Mouse (Mus musculus) limb, embryonic 15.5 days (tissue): ENCODE data around the gene Tcf7l2. TPM values are rescaled to one million over a fixed set of nuclear protein-coding genes. Genes with fewer than 3 reads are reported as not detected.
A peak's percentile ranks its signal among the peaks of the same experiment; 100 is the strongest.

Experiments used
- ATAC-seq: fragments of 200-750 bp; cut with Nextera tagmentation; 2 replicates; pipeline ENCODE4 v1.8.0; 2017; ENCODE audit warnings: low read depth, moderate TSS enrichment; ENCODE audit not compliant: insufficient number of reproducible peaks, low FRiP score, low TSS enrichment
- H3K27ac ChIP-seq: fragments of 300-500 bp; sonication (generic); 2 replicates; pipeline ENCODE4 v1.5.1; 2015; ENCODE audit warnings: moderate library complexity, mild to moderate bottlenecking, inconsistent platforms
- H3K27me3 ChIP-seq: fragments of 300-500 bp; sonication (generic); 2 replicates; pipeline ENCODE4 v1.6.1; 2015; ENCODE audit warnings: inconsistent platforms
- H3K36me3 ChIP-seq: fragments of 300-500 bp; sonication (generic); 2 replicates; pipeline ENCODE4 v1.6.1; 2015; ENCODE audit warnings: inconsistent platforms
- H3K4me1 ChIP-seq: fragments of 300-500 bp; sonication (generic); 2 replicates; pipeline ENCODE4 v1.6.1; 2015; ENCODE audit warnings: inconsistent platforms
- H3K4me2 ChIP-seq: fragments of 300-500 bp; sonication (generic); 2 replicates; pipeline ENCODE4 v1.6.1; 2015; ENCODE audit warnings: mild to moderate bottlenecking, inconsistent platforms
- H3K4me3 ChIP-seq: fragments of 300-500 bp; sonication (generic); 2 replicates; pipeline ENCODE4 v1.5.1; 2015; ENCODE audit warnings: mild to moderate bottlenecking, inconsistent platforms
- H3K9ac ChIP-seq: fragments of 300-500 bp; sonication (generic); 2 replicates; pipeline ENCODE4 v1.6.1; 2015; ENCODE audit warnings: inconsistent platforms
- H3K9me3 ChIP-seq: fragments of 300-500 bp; sonication (generic); 2 replicates; pipeline ENCODE4 v1.6.1; 2016; ENCODE audit warnings: inconsistent platforms
- WGBS: fragments of 180-500 bp; shearing (Covaris S2); methylation state at CpG from one replicate; pipeline ENCODE4 v1.1.7; 2015; 5-methylcytosine and 5-hydroxymethylcytosine counted together
- polyA plus RNA-seq: library from polyadenylated mRNA; unstranded; fragments of >200 nt; fragmentation: Nextera tagmentation; extraction: Ambion mirVana; gene quantifications from 2 replicates; pipeline ENCODE4 v1.2.1, GENCODE M21; 2015

Tcf7l2 gene
- polyA plus RNA-seq, 1 experiment from 2014 or later: 90.5 TPM

DNA sequence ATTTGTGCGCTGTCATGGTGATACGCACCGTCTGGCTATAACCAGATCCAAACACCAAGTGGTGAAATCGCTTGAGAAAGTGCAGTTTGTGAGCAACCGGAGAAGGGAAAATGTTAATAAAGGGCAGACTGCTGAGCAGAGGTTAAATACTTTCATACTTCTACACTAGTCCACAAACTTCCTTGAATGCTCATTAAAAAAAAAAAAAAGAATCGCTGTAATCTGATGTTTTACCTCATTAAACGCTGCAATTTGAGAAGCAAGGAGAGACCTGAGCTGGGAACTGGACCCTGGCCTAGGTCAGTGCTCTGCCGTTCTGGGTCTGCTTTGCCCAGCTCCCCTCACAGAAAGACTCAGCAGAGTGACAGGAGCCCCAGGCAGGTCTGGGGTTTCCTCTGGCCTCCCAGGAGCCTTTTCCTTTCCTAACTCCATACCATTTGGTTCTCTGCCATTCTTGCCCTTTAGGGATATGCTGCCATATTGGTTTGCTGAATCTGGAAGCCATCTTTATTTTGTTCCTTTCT lies 33.5 kb upstream of the Tcf7l2 start:
- no peak for ATAC-seq
- Histone ChIP-seq H3K36me3 (no peaks in the 10 kb centered on the region), H3K4me1 (no peaks in the 10 kb centered on the region), H3K27ac (no peak overlapping the region), H3K9ac (no peak overlapping the region), H3K4me3 (no peak overlapping the region), H3K27me3 (no peaks in the 10 kb centered on the region), H3K9me3 (no peaks in the 10 kb centered on the region), H3K4me2 (no peak overlapping the region)
- 43% methylated on average over 8 of the region's 8 CpGs for WGBS

DNA sequence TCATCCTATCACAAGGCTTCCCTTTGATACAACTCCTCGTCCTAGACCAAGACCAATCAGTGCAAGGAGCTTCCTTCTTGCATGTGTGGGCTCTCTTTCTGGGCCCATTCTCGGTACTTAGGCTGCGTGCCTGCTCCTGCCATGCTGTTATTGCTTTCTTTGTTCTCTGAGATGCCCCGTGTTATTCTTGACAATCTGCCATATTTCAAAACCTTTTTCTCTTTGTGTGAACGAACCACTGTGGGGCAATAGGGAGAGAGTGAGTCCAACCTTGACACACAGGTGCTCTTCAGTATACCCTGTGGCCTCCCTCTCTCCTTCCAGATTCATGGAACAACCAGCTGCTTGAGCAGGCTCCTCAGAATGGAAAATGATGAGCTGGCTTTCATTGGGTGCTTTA lies 30.8 kb upstream of the Tcf7l2 start:
- Histone ChIP-seq H3K36me3 (no peaks in the 10 kb centered on the region), H3K27ac (no peak overlapping the region), H3K9me3 (no peaks in the 10 kb centered on the region), H3K4me3 (no peak overlapping the region), H3K4me2 (no peak overlapping the region), H3K9ac (no peak overlapping the region), H3K4me1 (no peaks in the 10 kb centered on the region), H3K27me3 (no peaks in the 10 kb centered on the region)
- ATAC-seq: no peak
- 73% methylated on average over 5 of the region's 5 CpGs for whole genome bisulfite sequencing

DNA sequence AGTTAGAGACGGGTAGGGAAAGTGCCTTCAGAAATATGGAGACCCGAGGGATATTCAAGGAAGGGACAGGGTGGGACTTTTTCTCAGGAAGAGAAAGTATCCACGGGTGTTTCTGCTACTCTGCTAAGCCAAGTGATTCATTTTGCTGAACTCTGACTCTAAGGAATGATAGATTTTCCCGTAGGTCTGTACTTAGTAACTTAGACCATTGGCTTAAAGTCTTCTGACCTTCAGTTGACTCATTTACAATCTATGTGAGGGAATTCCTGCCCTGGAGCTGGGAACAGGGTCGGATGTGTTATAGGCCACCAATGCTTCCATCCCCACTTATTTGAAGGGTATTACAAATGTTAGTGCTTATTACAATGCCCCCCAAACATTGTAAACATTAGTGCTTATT lies 29.9 kb upstream of the Tcf7l2 start:
- 72% methylated on average over 5 of the region's 5 CpGs for WGBS
- H3K9me3 ChIP-seq: no peaks in the 10 kb centered on the region
- no peak overlapping the region for H3K9ac ChIP-seq
- H3K36me3 ChIP-seq: no peaks in the 10 kb centered on the region
- H3K4me3 ChIP-seq: no peak overlapping the region
- H3K4me2 ChIP-seq: no peak overlapping the region
- no peak for ATAC-seq
- H3K4me1 ChIP-seq: no peaks in the 10 kb centered on the region
- no peaks in the 10 kb centered on the region for H3K27me3 ChIP-seq
- no peak overlapping the region for H3K27ac ChIP-seq

DNA sequence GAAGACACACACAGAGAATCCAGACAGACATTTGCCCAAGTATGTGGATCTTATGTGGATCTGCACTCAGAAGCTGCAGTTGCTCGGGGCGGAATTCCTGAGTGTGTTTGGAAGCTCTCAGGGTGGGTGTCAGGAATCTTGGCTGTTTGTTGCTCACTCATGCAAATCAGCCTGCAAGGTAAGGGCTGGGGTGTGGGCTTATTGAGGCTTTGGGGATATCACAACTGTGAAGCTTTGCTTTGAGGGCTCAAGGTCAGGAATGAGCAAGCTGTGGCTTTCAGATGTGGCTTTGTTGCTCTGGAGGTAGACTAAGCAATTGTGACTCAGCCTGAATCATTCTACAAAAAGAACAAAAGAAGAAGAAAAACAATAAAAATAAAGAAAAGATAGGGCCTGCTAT lies 28.9 kb upstream of the Tcf7l2 start:
- Histone ChIP-seq H3K27me3 (no peaks in the 10 kb centered on the region), H3K4me3 (no peak overlapping the region), H3K27ac (no peak overlapping the region), H3K4me1 (no peaks in the 10 kb centered on the region), H3K9ac (no peak overlapping the region), H3K4me2 (no peak overlapping the region), H3K9me3 (no peaks in the 10 kb centered on the region), H3K36me3 (no peaks in the 10 kb centered on the region)
- no peak for ATAC-seq
- WGBS: 85% methylated on average over 2 of the region's 2 CpGs

DNA sequence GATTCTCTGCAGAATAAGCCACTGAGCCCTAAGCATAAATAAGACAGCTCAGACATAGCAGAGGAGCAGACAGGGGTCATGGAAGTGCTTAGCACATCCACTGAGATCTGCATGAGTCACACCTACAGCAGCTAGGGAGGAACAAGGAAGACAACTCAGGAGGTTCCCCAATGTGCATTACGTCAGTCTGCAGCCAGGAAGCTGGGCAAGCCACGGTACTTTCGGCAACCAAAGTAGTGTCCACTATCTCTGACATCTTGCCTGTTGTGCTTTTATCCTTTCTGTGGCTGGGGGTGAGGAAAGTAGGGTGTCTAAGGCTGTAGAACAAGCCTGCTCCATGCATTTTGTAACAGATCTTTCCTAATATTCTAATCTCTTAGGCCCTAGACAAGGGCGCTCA lies 27.6 kb upstream of the Tcf7l2 start:
- H3K9me3 ChIP-seq: no peaks in the 10 kb centered on the region
- no peaks in the 10 kb centered on the region for H3K27me3 ChIP-seq
- WGBS: 84% methylated on average over 4 of the region's 4 CpGs
- no peaks in the 10 kb centered on the region for H3K4me1 ChIP-seq
- H3K9ac ChIP-seq: no peak overlapping the region
- no peak overlapping the region for H3K4me3 ChIP-seq
- no peak overlapping the region for H3K27ac ChIP-seq
- ATAC-seq: no peak
- H3K4me2 ChIP-seq: no peak overlapping the region
- H3K36me3 ChIP-seq: no peaks in the 10 kb centered on the region

DNA sequence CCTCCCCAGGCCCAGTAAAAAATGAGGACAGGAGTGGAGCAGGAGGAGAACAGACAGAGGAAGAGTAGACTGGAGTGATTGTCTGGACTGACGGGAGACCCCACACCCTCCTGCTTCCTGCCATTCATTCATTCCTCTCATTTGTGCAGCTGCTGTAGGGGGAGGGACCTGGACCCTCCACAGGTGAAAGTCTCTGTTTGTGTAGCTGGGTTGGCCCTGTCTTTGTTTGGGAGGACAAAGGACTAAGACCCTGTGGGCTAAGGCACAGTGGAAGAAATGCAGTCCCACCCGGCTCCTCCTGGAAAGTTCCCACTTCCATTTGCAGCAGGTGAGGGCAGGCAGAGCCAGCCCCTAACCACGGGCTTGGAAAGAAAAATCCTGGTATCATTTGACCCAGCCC lies 27.0 kb upstream of the Tcf7l2 start:
- Histone ChIP-seq H3K9ac (no peak overlapping the region), H3K4me2 (no peak overlapping the region), H3K4me1 (no peaks in the 10 kb centered on the region), H3K9me3 (no peaks in the 10 kb centered on the region), H3K27ac (no peak overlapping the region), H3K27me3 (no peaks in the 10 kb centered on the region), H3K4me3 (no peak overlapping the region), H3K36me3 (no peaks in the 10 kb centered on the region)
- ATAC-seq: no peak
- WGBS: 58% methylated on average over 3 of the region's 3 CpGs

DNA sequence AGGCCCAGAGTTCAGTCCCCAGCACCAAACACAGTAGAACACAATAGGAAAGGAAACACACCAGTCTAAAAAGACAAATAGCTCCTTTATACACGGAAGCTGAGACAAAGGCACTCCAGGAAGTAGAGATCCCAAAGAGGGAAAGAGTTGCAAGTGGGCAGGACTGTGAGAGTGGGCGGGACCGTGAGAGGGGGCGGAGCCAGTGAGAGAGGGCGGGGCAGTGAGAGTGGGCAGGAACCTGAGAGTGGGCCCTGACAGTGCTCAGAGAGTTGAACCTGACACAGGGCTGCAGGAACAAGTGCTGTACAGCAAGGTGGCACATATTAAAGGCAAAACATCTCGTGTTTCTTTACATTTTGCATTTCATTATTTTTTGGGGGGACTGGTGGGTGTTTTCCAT lies 22.5 kb upstream of the Tcf7l2 start:
- no peaks in the 10 kb centered on the region for H3K9me3 ChIP-seq
- no peak overlapping the region for H3K9ac ChIP-seq
- no peak overlapping the region for H3K27ac ChIP-seq
- ATAC-seq: no peak
- WGBS: 76% methylated on average over 6 of the region's 6 CpGs
- H3K27me3 ChIP-seq: no peaks in the 10 kb centered on the region
- no peak overlapping the region for H3K4me2 ChIP-seq
- peaks cover 7% of the 10 kb centered on the region for H3K4me1 ChIP-seq
- no peak overlapping the region for H3K4me3 ChIP-seq
- no peaks in the 10 kb centered on the region for H3K36me3 ChIP-seq

DNA sequence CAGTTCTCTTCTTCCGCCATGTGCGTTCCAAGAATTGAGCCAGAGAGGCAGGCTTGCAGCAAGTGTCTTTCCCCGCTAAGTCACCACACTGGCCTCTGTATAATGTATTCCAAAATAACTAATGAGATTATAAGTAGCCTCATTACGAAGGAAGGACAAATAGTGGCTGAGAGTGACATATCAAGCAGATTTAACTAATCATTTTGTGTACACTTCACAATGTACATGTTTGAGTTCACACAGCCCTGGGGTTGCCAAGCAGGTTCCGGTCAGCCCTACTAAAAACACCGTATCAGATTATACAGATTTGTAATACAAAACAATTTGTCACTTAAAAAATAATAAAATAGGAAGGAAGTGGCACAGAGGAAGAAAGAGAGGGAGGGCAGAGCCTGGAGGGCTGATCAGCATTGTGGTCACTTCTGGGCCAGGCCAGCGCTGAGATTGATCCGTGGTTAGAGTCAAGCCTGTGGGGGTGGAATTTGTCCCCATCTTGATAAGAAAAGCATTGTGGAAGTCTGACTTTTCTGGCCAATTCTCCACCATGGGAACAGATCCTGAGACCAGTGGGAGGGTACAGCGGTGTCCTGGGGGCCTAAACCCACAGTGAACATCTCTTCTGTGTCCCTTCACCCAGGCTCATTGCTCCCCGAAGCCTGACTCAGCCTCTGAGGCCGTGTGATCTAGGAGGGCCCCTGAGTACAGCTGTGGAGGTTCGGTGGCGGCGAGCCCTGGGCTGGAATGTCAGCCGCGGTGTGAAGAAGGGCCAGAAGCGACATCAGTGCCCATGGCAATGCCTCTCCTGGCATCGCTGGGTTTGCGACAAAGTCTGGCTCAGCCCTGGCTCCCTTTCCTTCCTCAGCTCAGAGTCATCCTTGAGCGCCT lies 21.9 kb upstream of the Tcf7l2 start:
- peaks cover 7% of the 10 kb centered on the region for H3K4me1 ChIP-seq
- no peaks in the 10 kb centered on the region for H3K36me3 ChIP-seq
- H3K27ac ChIP-seq: no peak overlapping the region
- WGBS: 80% methylated on average over 20 of the region's 20 CpGs
- no peak for ATAC-seq
- H3K9ac ChIP-seq: no peak overlapping the region
- no peaks in the 10 kb centered on the region for H3K9me3 ChIP-seq
- H3K27me3 ChIP-seq: no peaks in the 10 kb centered on the region
- H3K4me3 ChIP-seq: no peak overlapping the region
- H3K4me2 ChIP-seq: no peak overlapping the region

DNA sequence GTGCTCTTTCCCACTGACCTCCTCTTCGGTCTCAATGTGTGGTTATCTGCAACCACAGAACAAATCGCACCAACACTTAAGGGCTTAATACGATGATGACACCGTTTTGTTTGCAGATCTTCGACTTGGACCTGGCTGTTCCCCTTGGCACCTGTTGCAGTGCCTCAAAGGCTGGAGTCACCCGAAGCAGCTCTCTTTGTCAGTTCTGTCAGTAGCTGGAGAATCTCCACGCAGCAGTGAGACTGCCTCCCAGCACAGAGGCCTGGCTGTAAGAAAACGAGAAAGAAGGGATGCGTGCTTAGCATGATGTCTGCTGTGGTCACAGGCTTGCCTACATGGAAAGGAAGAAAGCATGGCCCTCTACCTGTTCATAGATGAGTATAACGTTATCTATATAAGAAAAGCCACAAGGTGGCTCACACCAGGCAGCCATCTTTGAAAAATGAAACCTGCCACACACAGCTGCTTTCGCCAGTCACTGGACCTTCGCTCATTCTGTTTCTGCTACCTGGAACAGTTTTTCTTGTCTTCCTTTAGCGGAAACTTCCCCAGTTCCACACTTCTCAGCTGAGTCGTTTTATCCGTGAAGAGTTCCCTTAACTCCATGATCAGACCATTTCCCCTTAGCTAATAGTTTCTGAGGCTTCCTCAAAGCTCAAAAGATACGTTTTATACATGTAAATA lies 21.1 kb upstream of the Tcf7l2 start:
- WGBS: 76% methylated on average over 16 of the region's 16 CpGs
- no peak for ATAC-seq
- H3K9me3 ChIP-seq: no peaks in the 10 kb centered on the region

DNA sequence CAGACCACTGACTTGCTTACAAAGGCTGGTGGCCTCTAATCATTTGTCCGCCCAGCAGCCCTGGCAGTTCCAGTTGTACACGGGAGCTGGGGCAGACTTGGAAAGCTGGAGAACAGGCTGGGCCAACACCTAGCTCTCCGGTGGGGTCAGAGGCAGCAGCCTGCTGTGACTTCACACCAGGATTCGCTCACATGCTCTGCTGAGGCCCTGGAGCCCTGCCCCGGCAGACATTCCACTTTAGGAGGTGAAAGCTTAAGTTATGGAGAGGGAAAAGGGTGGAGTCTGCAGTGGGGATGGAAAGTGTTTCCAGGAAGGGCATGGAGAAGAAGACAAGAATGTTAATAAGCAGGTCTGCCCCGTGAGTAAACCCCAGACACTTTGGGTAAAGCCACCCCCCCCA lies 19.2 kb upstream of the Tcf7l2 start:
- Histone ChIP-seq H3K4me3 (no peak overlapping the region), H3K4me2 (no peak overlapping the region), H3K4me1 (peaks cover 7% of the 10 kb centered on the region), H3K27me3 (no peaks in the 10 kb centered on the region), H3K9ac (no peak overlapping the region), H3K36me3 (no peaks in the 10 kb centered on the region), H3K9me3 (no peaks in the 10 kb centered on the region), H3K27ac (0 out of 2 replicates have a peak overlapping the region, but pooled peaks have one; percentile 33)
- WGBS: 18% methylated on average over 6 of the region's 6 CpGs
- no peak for ATAC-seq

More for the DNA sequence above, 21.1 kb upstream of the Tcf7l2 start:
- Histone ChIP-seq H3K27ac (no peak overlapping the region), H3K9ac (no peak overlapping the region), H3K27me3 (no peaks in the 10 kb centered on the region), H3K4me1 (peaks cover 7% of the 10 kb centered on the region), H3K4me3 (no peak overlapping the region), H3K4me2 (no peak overlapping the region), H3K36me3 (no peaks in the 10 kb centered on the region)

DNA sequence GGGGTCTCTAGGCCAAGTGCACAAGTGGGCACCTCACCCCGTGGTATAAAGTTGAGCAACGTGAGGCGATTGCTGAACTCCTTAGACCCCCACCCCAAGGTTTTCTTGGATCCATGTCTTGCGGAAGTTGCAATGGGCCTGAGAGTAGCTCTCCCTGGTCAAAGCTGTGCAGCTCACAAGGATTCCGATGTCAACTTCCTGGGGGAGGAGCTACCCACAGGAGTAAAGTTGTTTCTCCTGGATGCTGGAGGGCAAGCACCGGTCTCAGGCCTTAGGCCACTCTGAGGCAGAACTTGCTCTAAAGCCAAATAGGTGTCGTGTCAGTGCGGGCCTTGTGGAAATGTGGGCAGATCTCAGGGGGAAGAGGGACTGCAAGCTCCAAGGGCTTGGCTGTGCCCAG lies 12.2 kb upstream of the Tcf7l2 start:
- H3K9me3 ChIP-seq: no peaks in the 10 kb centered on the region
- peaks cover 9% of the 10 kb centered on the region for H3K4me1 ChIP-seq
- no peak overlapping the region for H3K27ac ChIP-seq
- no peak overlapping the region for H3K4me3 ChIP-seq
- ATAC-seq: no peak
- no peak overlapping the region for H3K9ac ChIP-seq
- H3K27me3 ChIP-seq: no peaks in the 10 kb centered on the region
- H3K36me3 ChIP-seq: no peaks in the 10 kb centered on the region
- H3K4me2 ChIP-seq: no peak overlapping the region
- WGBS: 67% methylated on average over 8 of the region's 8 CpGs

DNA sequence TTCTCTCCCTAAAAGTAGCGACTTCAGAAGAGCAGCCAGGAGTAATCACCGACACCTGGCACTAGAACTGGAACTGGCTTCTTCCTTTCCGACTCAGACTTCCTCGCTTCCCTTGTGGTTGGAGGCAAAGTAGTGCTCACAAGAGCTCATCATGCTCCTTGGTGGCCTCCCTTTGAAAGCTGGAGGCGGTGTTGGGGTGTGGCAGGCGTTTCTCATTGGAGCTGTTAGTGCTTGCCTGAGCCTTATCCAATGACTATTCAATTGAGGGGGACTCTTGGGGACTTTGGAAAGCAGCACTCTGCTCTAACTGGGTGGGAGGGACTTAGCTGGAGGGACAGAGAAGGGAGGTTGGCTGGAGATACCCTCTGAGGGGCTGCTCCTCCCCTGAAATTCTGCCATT lies 9.1 kb upstream of the Tcf7l2 start:
- ATAC-seq: no peak
- Histone ChIP-seq H3K4me3 (no peak overlapping the region), H3K9ac (no peak overlapping the region), H3K27me3 (no peaks in the 10 kb centered on the region), H3K27ac (no peak overlapping the region), H3K36me3 (no peaks in the 10 kb centered on the region), H3K4me2 (no peak overlapping the region), H3K4me1 (peaks cover 9% of the 10 kb centered on the region), H3K9me3 (no peaks in the 10 kb centered on the region)
- WGBS: 23% methylated on average over 6 of the region's 6 CpGs
